ENCODE assay signal across 9 mouse cellular contexts in the genomic region with DNA sequence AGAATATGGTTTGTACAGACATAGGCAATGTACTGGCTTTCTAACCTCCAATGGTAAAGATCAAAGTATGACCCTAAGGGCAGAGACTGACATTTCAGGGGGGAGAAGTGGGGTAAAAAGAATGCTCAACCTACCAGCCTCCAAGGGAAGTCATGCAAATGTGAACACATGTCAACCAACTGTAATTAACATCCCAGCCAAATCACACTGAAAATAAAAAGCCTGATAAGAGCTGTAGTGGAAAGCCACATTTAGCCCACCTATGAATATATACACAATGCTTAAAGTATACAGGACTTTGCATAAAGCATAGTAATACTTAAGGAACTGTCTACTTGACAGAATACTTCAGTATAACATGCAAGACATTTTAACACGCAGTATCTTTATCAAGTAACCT. TPM values are rescaled to one million over a fixed set of nuclear protein-coding genes. Genes with fewer than 3 reads are reported as not detected.
DNase-seq lines count a peak whose midpoint lies in the region; ATAC-seq and TF ChIP-seq lines count a peak whose summit lies in the region.
"Had no signal": no experiment of that assay in that cellular context is flagged by ENCODE, and none has a peak within 500 bp of the region (broad histone marks: within the 10 kb centered on the region; RNA-seq: fewer than 3 reads in every experiment).

No protein-coding gene starts in this region.

- H3K9ac ChIP-seq in heart, adult 2 months (ENCODE audit: low read depth, low read length) = no peak overlapping the region
- H3K9ac ChIP-seq in ES-Bruce4 (ENCODE audit: low read depth, poor library complexity, severe bottlenecking) = peak overlapping the region; percentile 100; the same call in 1 of the 2 replicates

- TF ChIP-seq EP300 in heart, adult 2 months (IDR thresholded peaks at IDR 0.05; ENCODE audit: insufficient read depth, low read depth, low read length) = no peak
- TF ChIP-seq EP300 in ES-Bruce4 (IDR thresholded peaks at IDR 0.05; ENCODE audit: insufficient read depth, low read depth, low read length) = no peak

- no peak for DNase-seq in heart, adult 2 months
- no peak for DNase-seq in heart, postnatal 25 days (ENCODE audit: low spot score)
- DNase-seq in hindbrain, embryonic 10.5 days (ENCODE audit: low spot score) = no peak
- DNase-seq in adrenal gland, postnatal 4 days (ENCODE audit: low spot score in 2 of 2) = no peak
- DNase-seq in right cerebral cortex, adult 18-20 months = no peak
- DNase-seq: kidney, adult 18-20 months had no signal

- peaks cover 41% of the 10 kb centered on the region for H3K36me3 ChIP-seq in heart, adult 2 months (ENCODE audit: control insufficient read depth, insufficient read depth, low read length)
- H3K36me3 ChIP-seq in ES-Bruce4 (ENCODE audit: control insufficient read depth, insufficient read depth, low read length, poor library complexity, severe bottlenecking) (peaks cover 30% of the 10 kb centered on the region), macrophage (ENCODE audit: inconsistent target) (no peaks in the 10 kb centered on the region)
- H3K36me3 ChIP-seq in hindbrain, embryonic 10.5 days = peaks cover 54% of the 10 kb centered on the region

- H3K4me1 ChIP-seq in heart, adult 2 months (ENCODE audit: control insufficient read depth, insufficient read depth, low read length) = peaks cover 9% of the 10 kb centered on the region
- peaks cover 4% of the 10 kb centered on the region for H3K4me1 ChIP-seq in ES-Bruce4 (ENCODE audit: control insufficient read depth, insufficient read depth, low read length)
- peaks cover 39% of the 10 kb centered on the region for H3K4me1 ChIP-seq in hindbrain, embryonic 10.5 days (replicated peaks)

- 18% methylated on average over 1 of the region's 1 CpGs for WGBS in heart, adult 2 months
- 80% methylated on average over 1 of the region's 1 CpGs for WGBS in hindbrain, embryonic 10.5 days
- WGBS in macrophage (ENCODE audit: missing documents) = 33% methylated on average over 1 of the region's 1 CpGs

- H3K9me3 ChIP-seq in ES-Bruce4 (replicated peaks; ENCODE audit: control insufficient read depth, insufficient read depth, low read length, poor library complexity, severe bottlenecking) = no peaks in the 10 kb centered on the region
- no peaks in the 10 kb centered on the region for H3K9me3 ChIP-seq in hindbrain, embryonic 10.5 days

- H3K4me3 ChIP-seq in heart, adult 2 months = peak overlapping the region; percentile 94
- H3K4me3 ChIP-seq in ES-Bruce4 (ENCODE audit: low read depth, low read length) (no peak overlapping the region), macrophage (ENCODE audit: inconsistent target) (peak overlapping the region; percentile 85)
- H3K4me3 ChIP-seq in hindbrain, embryonic 10.5 days = peak overlapping the region; percentile 96

- no peak overlapping the region for H3K27ac ChIP-seq in heart, adult 2 months
- H3K27ac ChIP-seq in ES-Bruce4 (ENCODE audit: insufficient read depth, low read length) (no peak overlapping the region), macrophage (no peak overlapping the region)
- H3K27ac ChIP-seq in hindbrain, embryonic 10.5 days = no peak overlapping the region

- H3K27me3 ChIP-seq in heart, adult 2 months (ENCODE audit: control insufficient read depth, insufficient read depth, low read length) = no peaks in the 10 kb centered on the region
- no peaks in the 10 kb centered on the region for H3K27me3 ChIP-seq in ES-Bruce4 (ENCODE audit: control insufficient read depth, insufficient read depth, low read length, poor library complexity, severe bottlenecking)
- H3K27me3 ChIP-seq in hindbrain, embryonic 10.5 days (ENCODE audit: insufficient read depth, poor library complexity, severe bottlenecking) = no peaks in the 10 kb centered on the region

- TF ChIP-seq CTCF in heart, adult 2 months (IDR thresholded peaks at IDR 0.05) = no peak
- no peak for TF ChIP-seq CTCF in ES-Bruce4 (IDR thresholded peaks at IDR 0.05; ENCODE audit: low read depth, low read length)

- no peaks in the 10 kb centered on the region; the same call in 1 of the 2 replicates for H3K79me2 ChIP-seq in heart, adult 2 months (replicated peaks; ENCODE audit: control insufficient read depth, insufficient read depth, low read length)
- H3K79me2 ChIP-seq in macrophage (ENCODE audit: inconsistent target) = peaks cover 73% of the 10 kb centered on the region

- no peak for TF ChIP-seq POLR2A in heart, adult 2 months (IDR thresholded peaks at IDR 0.05; ENCODE audit: insufficient read depth, low read depth, low read length)
- TF ChIP-seq POLR2A in ES-Bruce4 (IDR thresholded peaks at IDR 0.05; ENCODE audit: insufficient read depth, low read length) = no peak

- no peak for ATAC-seq in megakaryocyte-erythroid progenitor cell, adult 5-6 weeks (replicated peaks; ENCODE audit: low FRiP score, low TSS enrichment, poor library complexity, severe bottlenecking)

- intact Hi-C loops in heart, adult 2 months (cut with DNase I) = loop anchor here (5.0 kb wide), 2 partner anchors 68 to 542 kb away; partner anchors contain the start of genes Cops4 and Vamp9
- intact Hi-C loops in heart, postnatal 25 days (cut with DNase I) = loop anchor here (10.0 kb wide), 1 partner anchor 449 kb away; no protein-coding TSS in a partner anchor

RNA-seq across cellular contexts. Expression of gene Hnrnpd, which starts 3.0 kb away (rescaled TPM):
- total RNA-seq in heart, adult 2 months (2021) = 10 to 100 TPM; 83.0 to 90.3 TPM
- 10.2 and 14.3 TPM in 2 replicates for polyA plus RNA-seq in heart, adult 2 months (2012; rRNA removed)
- total RNA-seq in heart, postnatal 25 days (2021) = 10 to 100 TPM; 71.1 to 80.9 TPM
- polyA plus RNA-seq in ES-Bruce4 (2011; ENCODE audit: insufficient read depth, insufficient read length, low read depth, missing spikeins) = 605 and 625 TPM in 2 replicates
- polyA plus RNA-seq in hindbrain, embryonic 10.5 days (2016; fragmentation: Nextera tagmentation; extraction: Ambion mirVana) = 247 and 280 TPM in 2 replicates
- total RNA-seq in macrophage (2018; cell fraction: chromatin; rRNA removed) = 100 to 1,000 TPM; 119 to 354 (median 201) TPM
- 100 to 1,000 TPM; 115 to 167 (median 134) TPM for total RNA-seq in macrophage (2018; cell fraction: cytosol; rRNA removed)
- 100 to 1,000 TPM; 112 to 271 (median 159) TPM for total RNA-seq in macrophage (2018; cell fraction: nucleus; rRNA removed)
- 128 to 349 TPM (median 265 TPM) in 3 replicates for polyA plus RNA-seq in macrophage (2018)
- 420 and 448 TPM in 2 replicates for total RNA-seq in megakaryocyte-erythroid progenitor cell, adult 5-6 weeks (2014; fragmentation: Nextera tagmentation)
- 177 and 197 TPM in 2 replicates for total RNA-seq in megakaryocyte-erythroid progenitor cell, adult 5-6 weeks (2017)
- 100 to 1,000 TPM; 340 to 341 TPM for total RNA-seq in adrenal gland, postnatal 4 days (2021)

RNA-seq across cellular contexts. Expression of gene 4930524J08Rik, which starts 3.1 kb away (rescaled TPM):
- total RNA-seq in heart, adult 2 months (2021) = 1 to 10 TPM; 1.1 to 1.2 TPM
- polyA plus RNA-seq in heart, adult 2 months (2012; rRNA removed) = 0.84 TPM in 1 of 2 replicates, not detected in the other
- under 1 TPM; 0.60 to 0.95 TPM for total RNA-seq in heart, postnatal 25 days (2021)
- 1.5 TPM in 1 of 2 replicates, not detected in the other for polyA plus RNA-seq in ES-Bruce4 (2011; ENCODE audit: insufficient read depth, insufficient read length, low read depth, missing spikeins)
- 1.7 and 1.9 TPM in 2 replicates for polyA plus RNA-seq in hindbrain, embryonic 10.5 days (2016; fragmentation: Nextera tagmentation; extraction: Ambion mirVana)
- total RNA-seq in macrophage (2018; cell fraction: chromatin; rRNA removed) = 1 to 10 TPM in 14 of 26 experiments, not detected in 12; 1.6 to 6.8 (median 2.5) TPM
- 1 to 10 TPM in 13 of 26 experiments, under 1 TPM in 13; 0.27 to 2.1 (median 0.99) TPM for total RNA-seq in macrophage (2018; cell fraction: cytosol; rRNA removed)
- total RNA-seq in macrophage (2018; cell fraction: nucleus; rRNA removed) = 10 to 100 TPM in 1 of 26 experiments, 1 to 10 TPM in 21, not detected in 4; 1.4 to 10.5 (median 2.2) TPM
- polyA plus RNA-seq in macrophage (2018) = 0.43 to 2.0 TPM (median 0.88 TPM) in 3 replicates
- 2.8 TPM in 1 of 2 replicates, not detected in the other for total RNA-seq in megakaryocyte-erythroid progenitor cell, adult 5-6 weeks (2014; fragmentation: Nextera tagmentation)
- total RNA-seq in megakaryocyte-erythroid progenitor cell, adult 5-6 weeks (2017) = 6.2 TPM in 1 of 2 replicates, not detected in the other
- 1 to 10 TPM; 4.1 to 6.4 TPM for total RNA-seq in adrenal gland, postnatal 4 days (2021)
